Mouse (Mus musculus): Measurements from ENCODE around the gene Drg1. TPM values are rescaled to one million over a fixed set of nuclear protein-coding genes. Genes with fewer than 3 reads are reported as not detected.

Gene Drg1
- polyA plus RNA-seq, 1 experiment from 2014 or later = 235 TPM

- peak overlapping the region; percentile 19; the same call in 1 of the 2 replicates for H3K9ac ChIP-seq
- ATAC-seq (ENCODE audit: low FRiP score) = no peak
- H3K9me3 ChIP-seq = no peaks in the 10 kb centered on the region
- peaks cover 97% of the 10 kb centered on the region for H3K36me3 ChIP-seq
- H3K27ac ChIP-seq = no peak overlapping the region
- no peaks in the 10 kb centered on the region for H3K27me3 ChIP-seq
- 85% methylated on average over 10 of the region's 10 CpGs for WGBS
- H3K4me3 ChIP-seq = no peak overlapping the region
- no peak overlapping the region for H3K4me2 ChIP-seq
- H3K4me1 ChIP-seq (replicated peaks) = peaks cover 47% of the 10 kb centered on the region
Measured at GRCm38 (mm10) chr11:3297871-3298812, 31.9 kb upstream of the Drg1 start.

DNA sequence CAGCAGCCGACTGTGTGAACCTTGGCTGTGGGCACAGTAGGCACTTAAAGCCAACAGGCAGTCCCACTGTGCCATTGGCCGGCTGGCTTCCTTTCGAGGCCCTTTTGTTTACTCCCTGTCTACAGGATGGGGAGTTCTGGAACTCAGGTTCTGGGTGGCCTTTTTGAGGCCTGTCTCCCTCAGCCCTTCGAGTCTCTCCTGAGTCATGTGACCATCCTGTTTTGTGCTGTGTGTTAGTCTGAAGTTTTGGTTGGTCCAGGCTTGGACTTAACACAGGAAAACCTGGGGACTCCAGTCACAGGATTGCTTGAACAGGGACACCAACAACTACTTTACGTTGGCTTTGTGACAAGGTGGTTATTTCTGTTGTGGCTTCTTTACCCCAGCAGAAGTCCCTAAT lies 29.8 kb upstream of the Drg1 start:
- Histone ChIP-seq H3K4me3 (no peak overlapping the region), H3K9me3 (no peaks in the 10 kb centered on the region), H3K4me1 (replicated peaks) (peaks cover 57% of the 10 kb centered on the region), H3K36me3 (peaks cover 76% of the 10 kb centered on the region), H3K27ac (no peak overlapping the region), H3K27me3 (no peaks in the 10 kb centered on the region), H3K4me2 (peak overlapping the region; percentile 29; the same call in 1 of the 2 replicates), H3K9ac (peak overlapping the region; percentile 65)
- WGBS = 70% methylated on average over 5 of the region's 5 CpGs
- ATAC-seq (ENCODE audit: low FRiP score) = no peak

DNA sequence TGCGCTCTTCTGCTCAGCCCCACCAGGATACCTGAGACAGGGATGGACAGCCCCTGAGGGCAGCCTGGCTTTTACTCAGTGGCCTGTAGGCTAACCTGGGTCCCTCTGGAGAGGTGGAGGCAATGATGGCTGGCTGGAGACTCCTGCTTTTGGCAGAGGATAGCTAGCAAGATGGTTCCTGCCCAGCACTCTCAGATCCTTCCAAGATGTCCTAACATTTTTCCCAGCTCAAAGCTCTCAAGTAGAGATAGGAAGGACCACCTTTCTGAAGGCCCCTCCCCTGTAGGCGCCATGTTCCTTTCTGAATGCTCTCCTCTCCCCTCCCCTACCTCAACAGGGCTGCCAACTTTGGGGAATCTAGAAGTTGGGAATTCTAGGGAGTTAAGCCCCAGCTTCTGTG lies 28.4 kb upstream of the Drg1 start:
- WGBS = 87% methylated on average over 2 of the region's 2 CpGs
- H3K27ac ChIP-seq = 0 out of 2 replicates have a peak overlapping the region, but pooled peaks have one; percentile 100
- H3K4me1 ChIP-seq (replicated peaks) = peaks cover 59% of the 10 kb centered on the region

DNA sequence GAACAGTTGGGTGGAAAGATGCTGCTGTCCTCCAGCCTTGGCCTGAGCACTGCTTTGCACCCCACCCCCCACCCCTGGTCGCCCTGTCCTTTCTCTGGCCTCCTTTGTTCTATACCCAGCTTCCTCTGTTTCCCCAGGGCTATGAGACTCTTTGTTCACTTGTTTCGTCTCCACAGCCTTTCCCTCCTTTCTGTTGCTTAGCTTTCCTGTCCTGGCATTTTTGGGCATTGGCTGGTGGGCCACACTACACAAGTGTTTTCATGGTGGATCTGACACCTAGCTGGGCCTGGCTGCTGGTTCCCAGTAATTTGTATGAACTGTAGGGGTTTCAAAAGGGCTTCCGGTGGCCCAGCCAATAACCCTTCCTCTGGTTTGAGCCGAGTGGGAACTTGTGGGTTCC lies 27.1 kb upstream of the Drg1 start:
- no peaks in the 10 kb centered on the region for H3K27me3 ChIP-seq
- H3K4me1 ChIP-seq (replicated peaks) = peaks cover 60% of the 10 kb centered on the region
- peak overlapping the region; percentile 100 for H3K4me2 ChIP-seq
- WGBS = 13% methylated on average over 4 of the region's 4 CpGs
- H3K36me3 ChIP-seq = peaks cover 50% of the 10 kb centered on the region
- peak overlapping the region; percentile 82 for H3K4me3 ChIP-seq
- peak overlapping the region; percentile 100 for H3K27ac ChIP-seq
- H3K9me3 ChIP-seq = no peaks in the 10 kb centered on the region
- peak overlapping the region; percentile 96 for H3K9ac ChIP-seq
- no peak for ATAC-seq (ENCODE audit: low FRiP score)

More for the DNA sequence above, 28.4 kb upstream of the Drg1 start:
- peaks cover 63% of the 10 kb centered on the region for H3K36me3 ChIP-seq
- no peak for ATAC-seq (ENCODE audit: low FRiP score)
- peak overlapping the region; percentile 82 for H3K4me3 ChIP-seq
- no peaks in the 10 kb centered on the region for H3K9me3 ChIP-seq
- H3K9ac ChIP-seq = peak overlapping the region; percentile 96
- peak overlapping the region; percentile 100 for H3K4me2 ChIP-seq
- H3K27me3 ChIP-seq = no peaks in the 10 kb centered on the region

DNA sequence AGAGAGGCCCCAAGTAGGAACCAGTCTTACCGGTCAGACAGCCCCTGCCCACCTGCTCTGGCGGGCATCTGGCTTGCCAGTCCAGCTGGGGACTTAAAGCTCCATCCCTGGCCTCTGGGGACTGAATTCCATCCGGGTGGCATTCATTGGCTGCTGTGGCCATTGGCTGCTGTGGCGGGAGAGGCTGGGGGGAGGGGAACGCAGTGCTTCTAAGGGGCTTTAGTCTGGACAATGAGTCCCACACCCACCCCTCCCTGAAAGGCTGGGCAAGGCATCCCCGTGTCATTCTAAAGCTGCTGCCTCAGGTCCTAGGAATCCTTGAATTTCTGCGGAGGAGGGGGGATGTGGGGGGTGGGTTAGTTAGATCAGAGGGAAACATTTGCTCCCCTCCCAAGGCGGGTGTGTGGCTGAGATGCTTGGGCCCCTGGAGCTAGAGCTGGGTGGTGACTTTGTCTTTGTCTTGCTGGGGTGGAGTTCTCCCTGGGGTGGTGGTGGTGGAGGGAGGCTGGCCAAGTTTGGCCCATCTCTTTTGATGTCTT lies 26.6 kb upstream of the Drg1 start:
- WGBS = under 1% methylated on average over 8 of the region's 8 CpGs
- Histone ChIP-seq H3K36me3 (peaks cover 44% of the 10 kb centered on the region), H3K4me1 (replicated peaks) (peaks cover 66% of the 10 kb centered on the region), H3K4me2 (peak overlapping the region; percentile 100), H3K9ac (peak overlapping the region; percentile 96), H3K27ac (peak overlapping the region; percentile 100), H3K27me3 (no peaks in the 10 kb centered on the region), H3K4me3 (peak overlapping the region; percentile 82), H3K9me3 (no peaks in the 10 kb centered on the region)
- ATAC-seq (ENCODE audit: low FRiP score) = no peak

DNA sequence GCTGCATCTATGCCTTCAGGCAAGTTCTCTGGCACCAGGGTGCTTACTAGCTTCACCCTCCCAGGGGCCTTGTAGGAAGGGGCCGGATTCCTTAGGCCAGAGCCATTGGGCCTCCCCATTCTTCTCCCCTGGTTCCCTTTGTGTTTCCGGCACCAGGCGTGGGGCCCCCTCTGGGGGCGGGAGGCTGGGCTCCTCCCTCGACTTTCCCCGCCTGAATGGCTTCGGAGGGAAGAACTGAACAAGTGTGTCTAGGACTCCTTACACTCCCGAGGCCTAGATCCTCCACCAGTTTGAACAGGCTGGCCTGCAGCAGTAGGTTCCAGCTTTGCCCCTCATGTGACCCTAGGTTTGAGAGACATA lies 25.8 kb upstream of the Drg1 start:
- Histone ChIP-seq H3K27ac (peak overlapping the region; percentile 100), H3K27me3 (no peaks in the 10 kb centered on the region), H3K9me3 (no peaks in the 10 kb centered on the region), H3K4me2 (peak overlapping the region; percentile 100), H3K9ac (peak overlapping the region; percentile 96), H3K4me1 (replicated peaks) (peaks cover 69% of the 10 kb centered on the region), H3K4me3 (peak overlapping the region; percentile 82), H3K36me3 (peaks cover 37% of the 10 kb centered on the region)
- ATAC-seq (ENCODE audit: low FRiP score) = no peak
- 2% methylated on average over 8 of the region's 8 CpGs for WGBS

DNA sequence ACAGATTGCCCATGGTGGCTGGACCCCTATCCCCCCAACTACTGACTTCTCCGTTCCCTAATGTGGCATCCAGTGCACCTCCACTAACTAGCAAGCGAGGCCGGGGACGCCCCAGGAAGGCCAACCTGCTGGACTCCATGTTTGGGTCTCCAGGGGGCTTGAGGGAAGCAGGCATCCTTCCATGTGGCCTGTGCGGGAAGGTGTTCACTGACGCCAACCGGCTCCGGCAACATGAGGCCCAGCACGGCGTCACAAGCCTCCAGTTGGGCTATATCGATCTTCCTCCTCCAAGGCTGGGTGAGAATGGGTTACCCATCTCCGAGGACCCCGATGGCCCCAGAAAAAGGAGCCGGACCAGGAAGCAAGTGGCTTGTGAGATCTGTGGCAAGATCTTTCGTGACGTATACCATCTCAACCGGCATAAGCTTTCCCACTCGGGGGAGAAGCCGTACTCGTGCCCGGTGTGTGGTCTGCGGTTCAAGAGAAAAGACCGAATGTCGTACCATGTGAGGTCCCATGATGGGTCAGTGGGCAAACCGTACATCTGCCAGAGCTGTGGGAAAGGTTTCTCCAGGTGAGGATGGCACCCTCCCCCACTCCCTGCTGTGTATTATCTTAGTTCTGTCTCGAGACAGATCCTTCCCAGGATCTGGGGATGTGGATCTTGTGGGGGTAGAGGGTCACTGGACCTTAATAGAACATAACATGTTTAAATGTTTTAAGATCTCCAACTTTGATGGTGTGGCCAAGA lies 25.3 kb upstream of the Drg1 start:
- Histone ChIP-seq H3K9me3 (no peaks in the 10 kb centered on the region), H3K4me1 (replicated peaks) (peaks cover 67% of the 10 kb centered on the region), H3K4me3 (peak overlapping the region; percentile 82), H3K36me3 (peaks cover 31% of the 10 kb centered on the region), H3K9ac (peak overlapping the region; percentile 96), H3K27ac (peak overlapping the region; percentile 100), H3K4me2 (peak overlapping the region; percentile 100), H3K27me3 (no peaks in the 10 kb centered on the region)
- ATAC-seq (ENCODE audit: low FRiP score) = no peak
- WGBS = under 1% methylated on average over 26 of the region's 26 CpGs

DNA sequence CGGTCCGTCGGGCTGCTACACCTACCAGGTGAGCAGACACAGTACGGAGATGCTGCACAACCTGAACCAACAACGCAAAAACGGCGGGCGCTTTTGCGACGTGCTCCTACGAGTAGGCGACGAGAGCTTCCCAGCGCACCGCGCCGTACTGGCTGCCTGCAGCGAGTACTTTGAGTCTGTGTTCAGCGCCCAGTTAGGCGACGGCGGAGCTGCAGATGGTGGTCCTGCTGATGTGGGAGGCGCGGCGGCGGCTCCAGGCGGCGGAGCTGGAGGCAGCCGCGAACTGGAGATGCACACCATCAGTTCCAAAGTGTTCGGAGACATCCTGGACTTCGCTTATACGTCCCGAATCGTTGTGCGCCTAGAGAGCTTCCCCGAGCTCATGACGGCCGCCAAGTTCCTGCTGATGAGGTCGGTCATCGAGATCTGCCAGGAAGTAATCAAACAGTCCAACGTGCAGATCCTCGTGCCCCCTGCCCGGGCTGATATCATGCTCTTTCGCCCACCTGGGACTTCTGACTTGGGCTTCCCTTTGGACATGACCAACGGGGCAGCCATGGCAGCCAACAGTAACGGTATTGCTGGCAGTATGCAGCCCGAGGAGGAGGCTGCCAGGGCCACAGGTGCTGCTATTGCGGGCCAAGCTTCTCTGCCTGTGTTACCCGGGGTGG lies 24.6 kb upstream of the Drg1 start:
- Histone ChIP-seq H3K9ac (peak overlapping the region; percentile 96), H3K9me3 (no peaks in the 10 kb centered on the region), H3K4me1 (replicated peaks) (peaks cover 60% of the 10 kb centered on the region), H3K36me3 (peaks cover 24% of the 10 kb centered on the region), H3K4me3 (peak overlapping the region; percentile 82), H3K27me3 (no peaks in the 10 kb centered on the region), H3K4me2 (peak overlapping the region; percentile 100), H3K27ac (peak overlapping the region; percentile 100)
- under 1% methylated on average over 50 of the region's 50 CpGs for WGBS
- ATAC-seq (ENCODE audit: low FRiP score) = peak; percentile 2; the same call in 1 of the 2 replicates

DNA sequence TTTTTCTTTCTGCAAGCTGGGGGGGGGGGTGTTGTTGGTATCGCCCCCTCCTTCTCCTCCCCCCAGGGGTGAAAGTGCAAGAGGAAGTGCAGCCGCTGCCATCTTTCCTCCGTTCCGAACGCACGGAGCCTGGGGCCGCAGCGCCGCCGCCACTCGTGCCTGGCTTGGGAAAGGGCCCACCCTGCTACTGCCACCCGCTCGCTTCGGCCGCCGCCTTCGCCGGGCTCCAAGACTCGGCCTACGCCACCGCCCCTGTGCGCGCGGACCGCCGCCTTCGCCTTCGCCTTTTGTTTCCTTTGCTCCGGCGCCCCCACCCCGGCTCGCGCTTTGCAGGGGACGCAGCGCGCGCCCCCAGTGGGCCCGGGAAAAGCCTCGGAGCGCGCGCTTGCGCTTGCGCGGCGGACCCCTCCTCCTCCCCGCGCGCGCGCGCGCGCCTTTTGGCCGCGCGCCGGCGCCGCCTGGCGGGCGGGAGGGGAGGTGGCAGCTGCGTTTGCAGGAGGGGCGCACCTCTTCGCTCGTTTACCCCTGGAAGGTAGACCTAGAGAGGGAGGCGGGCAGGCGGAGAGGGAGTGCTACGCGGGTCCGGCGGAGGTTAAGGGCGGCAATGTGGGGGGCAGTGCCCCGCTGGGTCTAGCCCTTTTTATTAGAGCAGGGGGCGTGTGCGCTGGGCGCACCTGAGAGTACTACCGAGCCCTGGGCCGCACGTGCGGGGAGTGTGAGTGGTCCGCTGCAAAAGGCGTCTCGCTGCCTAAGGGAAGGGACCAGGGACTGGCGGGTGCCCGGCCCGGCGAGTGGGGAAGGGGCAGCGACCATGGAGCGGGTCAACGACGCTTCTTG lies 23.8 kb upstream of the Drg1 start:
- H3K4me3 ChIP-seq = peak overlapping the region; percentile 82
- H3K9me3 ChIP-seq = no peaks in the 10 kb centered on the region
- H3K27ac ChIP-seq = peak overlapping the region; percentile 100
- peak; percentile 61 for ATAC-seq (ENCODE audit: low FRiP score)
- under 1% methylated on average over 81 of the region's 92 CpGs for WGBS
- peak overlapping the region; percentile 96 for H3K9ac ChIP-seq
- peaks cover 17% of the 10 kb centered on the region for H3K36me3 ChIP-seq
- H3K27me3 ChIP-seq = no peaks in the 10 kb centered on the region
- H3K4me1 ChIP-seq (replicated peaks) = peaks cover 52% of the 10 kb centered on the region
- H3K4me2 ChIP-seq = peak overlapping the region; percentile 100

- ATAC-seq (ENCODE audit: low FRiP score) = peak; percentile 79
- Histone ChIP-seq H3K4me2 (peak overlapping the region; percentile 100), H3K9ac (peak overlapping the region; percentile 96), H3K36me3 (peaks cover 10% of the 10 kb centered on the region), H3K27ac (peak overlapping the region; percentile 100), H3K4me1 (replicated peaks) (peaks cover 46% of the 10 kb centered on the region), H3K4me3 (peak overlapping the region; percentile 82), H3K27me3 (no peaks in the 10 kb centered on the region), H3K9me3 (no peaks in the 10 kb centered on the region)
- WGBS = under 1% methylated on average over 19 of the region's 40 CpGs
Measured at GRCm38 (mm10) chr11:3289302-3289802, 23.1 kb upstream of the Drg1 start.

Measured in hindbrain, embryonic 13.5 days (tissue).